Mouse (Mus musculus) kidney, postnatal 4 days (tissue): ENCODE measurements around the gene Hcfc2.

ENCODE experiments used
- DNase-seq, 2 experiments: peaks; one replicate each; pipeline ENCODE4 v3.0.0; 2021; ENCODE audit warnings: mixed read lengths in 2 of 2

The Hcfc2 gene

DNA sequence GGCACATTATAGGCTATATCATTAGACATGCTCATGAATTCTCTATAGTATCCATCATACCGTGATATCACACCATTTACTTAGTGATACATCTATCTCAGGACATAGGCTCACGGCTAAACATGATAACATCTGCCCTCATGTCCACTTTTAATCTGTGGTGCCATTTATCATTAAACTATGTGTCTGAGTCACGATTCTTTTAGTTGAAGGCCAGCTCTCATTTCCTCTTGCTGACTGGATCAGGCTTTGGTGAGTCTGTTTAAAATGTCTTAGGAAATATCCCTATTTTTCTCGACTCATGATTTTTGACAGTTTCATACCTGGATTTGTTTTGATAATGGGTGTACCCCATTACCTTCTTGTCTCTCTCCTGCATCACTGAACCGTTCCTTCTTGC is at the start of gene Hcfc2:
Gene Hcfc2 (plus strand): TSS at position 205 of the 400 bp plus-strand sequence.
- DNase-seq = no peak

DNA sequence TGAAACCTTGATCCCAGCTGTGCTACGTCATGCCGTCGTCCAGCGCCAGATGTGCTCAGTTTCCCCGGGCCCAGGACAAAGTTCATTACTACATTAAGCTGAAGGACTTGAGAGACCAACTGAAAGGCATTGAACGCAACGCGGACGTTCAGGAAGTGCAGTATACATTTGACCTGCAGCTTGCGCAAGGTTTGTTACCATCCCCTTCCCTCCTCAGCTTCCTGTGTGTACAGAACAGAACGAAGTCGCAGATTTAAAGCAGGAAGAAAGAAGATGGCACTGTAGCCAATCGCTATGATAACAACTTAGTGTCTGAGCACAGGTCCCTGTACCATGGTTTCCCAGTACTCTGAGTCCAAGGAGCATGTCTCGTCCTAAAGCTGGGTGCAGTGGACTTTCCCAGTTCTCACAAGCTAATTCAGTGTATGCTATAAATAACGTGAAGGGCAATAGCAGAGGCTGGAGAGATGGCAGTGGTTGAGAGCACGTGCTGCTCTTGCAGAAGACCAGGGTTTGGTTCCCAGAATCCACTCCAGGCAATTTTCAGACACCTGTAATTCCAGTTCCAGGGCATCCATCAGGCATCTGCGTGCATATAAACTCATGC is 48.7 kb upstream of the Hcfc2 start:
- DNase-seq = no peak

DNA sequence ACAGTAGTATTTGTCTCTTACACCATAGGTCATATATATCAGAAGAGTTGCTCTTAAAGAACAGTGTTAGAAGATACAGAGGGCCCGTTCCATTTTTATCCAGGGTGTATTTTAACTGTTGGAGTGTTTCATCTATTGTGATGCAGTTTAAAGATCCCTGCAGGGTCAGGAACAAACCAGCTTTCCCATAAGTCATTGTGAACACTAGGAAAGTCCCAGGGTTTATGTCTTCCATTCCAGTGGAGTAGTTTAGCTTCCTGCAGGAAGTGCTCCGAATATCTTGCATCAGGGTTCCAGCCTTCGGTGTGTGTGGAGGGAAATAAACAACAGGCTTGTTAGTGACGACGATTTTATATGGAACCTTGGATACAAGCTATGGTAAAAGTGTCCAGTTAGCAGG is 44.7 kb upstream of the Hcfc2 start:
- no peak for DNase-seq

DNA sequence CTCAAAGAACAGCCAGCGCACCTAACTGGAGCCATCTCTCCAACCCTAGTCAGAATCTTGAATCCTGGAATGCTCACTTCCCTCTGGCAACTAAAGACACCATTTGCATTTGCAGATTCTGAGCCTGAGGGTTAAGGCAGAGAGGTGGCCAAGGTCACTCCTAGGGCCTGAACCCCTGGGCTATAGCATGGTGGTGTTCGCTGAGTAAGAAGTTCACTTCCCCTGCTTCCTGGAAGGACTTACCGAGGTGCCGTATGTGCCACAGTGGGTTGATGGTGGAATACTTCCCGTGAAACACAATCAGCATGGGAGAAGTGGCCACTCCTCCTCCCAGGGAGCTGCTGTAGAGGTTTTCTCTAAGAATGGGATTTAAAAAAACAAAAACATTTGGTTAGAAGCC is 43.3 kb upstream of the Hcfc2 start:
- DNase-seq = no peak

DNA sequence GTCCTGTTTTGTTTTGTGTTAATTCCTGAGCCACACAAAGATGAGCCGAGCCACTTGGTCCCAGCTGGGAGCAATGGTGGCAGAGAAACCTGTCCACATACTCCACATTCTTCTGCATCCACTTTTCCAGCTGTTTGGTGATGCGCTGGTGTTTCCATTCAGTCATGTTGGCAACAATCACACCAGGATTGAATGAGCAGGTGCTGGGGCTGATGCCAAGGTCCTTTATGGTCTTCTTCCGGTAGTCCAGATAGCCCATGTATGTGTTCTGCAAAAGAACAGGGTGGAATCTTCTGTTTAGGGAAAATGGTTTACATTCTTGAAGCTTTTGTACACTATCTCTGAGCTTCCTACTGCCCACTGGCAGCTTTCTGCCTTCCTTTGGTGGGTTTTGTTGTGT is 41.4 kb upstream of the Hcfc2 start:
- DNase-seq = no peak

DNA sequence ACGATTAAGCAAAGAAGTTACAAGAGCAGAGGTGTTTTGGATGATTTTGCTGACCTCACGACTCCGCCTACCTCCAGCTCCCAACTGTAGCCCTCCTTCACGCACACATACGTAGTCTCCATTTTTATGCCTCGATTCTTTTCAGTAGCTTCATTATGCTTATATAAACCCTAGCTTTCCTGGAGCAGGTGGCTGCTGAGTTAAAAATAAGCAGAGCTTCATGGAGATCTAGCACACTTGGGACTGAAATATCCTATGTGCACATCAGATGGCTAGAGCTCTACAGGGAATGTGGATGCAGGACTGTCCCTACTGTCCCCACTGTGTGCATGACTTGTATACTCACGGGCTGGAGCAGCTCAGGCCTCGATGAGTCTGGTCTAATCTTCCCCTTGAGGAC is 34.1 kb upstream of the Hcfc2 start:
- DNase-seq = no peak

DNA sequence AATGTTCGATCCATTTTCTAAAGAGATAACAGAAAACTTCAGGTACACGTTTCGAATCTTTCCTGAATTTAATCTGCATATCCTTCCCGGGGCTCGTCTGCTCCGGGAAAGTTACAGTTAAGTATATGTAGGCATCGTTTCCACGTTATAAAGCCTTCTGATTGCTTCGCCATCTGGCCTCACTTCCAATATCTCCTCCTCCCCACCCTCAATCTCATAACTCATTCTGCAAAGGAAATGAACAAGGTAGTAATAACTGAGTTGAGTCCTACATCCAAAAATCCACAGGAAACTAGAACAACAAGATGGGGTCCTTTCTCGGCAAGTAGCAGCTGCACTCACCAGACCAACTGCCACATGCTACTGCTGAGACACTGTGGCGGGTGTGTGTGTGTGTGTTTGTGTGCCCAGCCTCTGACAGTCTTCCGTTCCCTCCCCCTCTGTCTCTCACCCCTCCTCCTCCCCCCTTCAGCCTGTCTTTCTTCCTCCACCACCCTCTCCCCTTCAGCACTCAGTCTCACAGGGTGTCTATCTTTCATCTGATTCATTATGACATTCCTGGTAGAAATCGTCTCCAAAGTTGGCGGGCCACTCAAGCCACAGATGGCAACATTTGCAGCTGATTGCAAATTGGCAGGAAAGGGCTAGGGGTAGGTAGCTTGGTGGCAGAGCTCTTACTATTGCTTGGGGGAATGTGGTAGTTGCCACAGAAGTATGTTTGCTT is 33.5 kb upstream of the Hcfc2 start:
- DNase-seq = no peak

DNA sequence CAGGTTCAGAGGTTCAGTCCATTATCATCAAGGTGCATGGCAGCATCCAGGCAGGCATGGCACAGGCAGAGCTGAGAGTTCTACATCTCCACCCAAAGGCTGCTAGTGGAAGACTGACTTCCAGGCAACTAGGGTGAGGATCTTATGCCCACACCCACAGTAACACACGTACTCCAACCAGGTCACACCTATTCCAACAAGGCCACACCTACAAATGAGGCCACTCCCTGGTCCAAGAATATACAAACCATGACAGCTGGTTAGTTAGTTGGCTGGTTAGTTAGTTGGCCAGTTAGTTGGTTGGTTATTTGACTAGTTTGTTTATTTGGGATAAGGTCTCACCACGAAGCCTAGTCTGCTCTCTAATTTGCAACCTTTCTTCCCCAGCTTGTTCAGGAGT is 32.7 kb upstream of the Hcfc2 start:
- DNase-seq = no peak

DNA sequence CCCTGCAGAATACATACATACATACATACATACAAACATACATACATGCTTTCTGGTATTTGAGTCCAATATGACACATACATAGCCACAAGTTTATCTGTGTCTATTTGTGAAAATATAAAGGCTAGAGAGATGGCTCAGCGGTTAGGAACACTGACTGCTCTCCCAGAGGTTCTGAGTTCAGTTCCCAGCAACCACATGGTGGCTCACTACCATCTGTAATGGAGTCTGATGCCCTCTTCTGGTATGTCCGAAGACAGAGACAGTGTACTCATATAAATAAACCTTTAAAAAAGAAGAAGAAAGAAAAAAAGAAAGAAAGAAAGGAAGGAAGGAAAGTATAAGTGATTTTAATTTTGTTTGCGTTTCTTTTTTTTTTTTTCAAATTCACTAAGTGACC is 30.0 kb upstream of the Hcfc2 start:
- no peak for DNase-seq

DNA sequence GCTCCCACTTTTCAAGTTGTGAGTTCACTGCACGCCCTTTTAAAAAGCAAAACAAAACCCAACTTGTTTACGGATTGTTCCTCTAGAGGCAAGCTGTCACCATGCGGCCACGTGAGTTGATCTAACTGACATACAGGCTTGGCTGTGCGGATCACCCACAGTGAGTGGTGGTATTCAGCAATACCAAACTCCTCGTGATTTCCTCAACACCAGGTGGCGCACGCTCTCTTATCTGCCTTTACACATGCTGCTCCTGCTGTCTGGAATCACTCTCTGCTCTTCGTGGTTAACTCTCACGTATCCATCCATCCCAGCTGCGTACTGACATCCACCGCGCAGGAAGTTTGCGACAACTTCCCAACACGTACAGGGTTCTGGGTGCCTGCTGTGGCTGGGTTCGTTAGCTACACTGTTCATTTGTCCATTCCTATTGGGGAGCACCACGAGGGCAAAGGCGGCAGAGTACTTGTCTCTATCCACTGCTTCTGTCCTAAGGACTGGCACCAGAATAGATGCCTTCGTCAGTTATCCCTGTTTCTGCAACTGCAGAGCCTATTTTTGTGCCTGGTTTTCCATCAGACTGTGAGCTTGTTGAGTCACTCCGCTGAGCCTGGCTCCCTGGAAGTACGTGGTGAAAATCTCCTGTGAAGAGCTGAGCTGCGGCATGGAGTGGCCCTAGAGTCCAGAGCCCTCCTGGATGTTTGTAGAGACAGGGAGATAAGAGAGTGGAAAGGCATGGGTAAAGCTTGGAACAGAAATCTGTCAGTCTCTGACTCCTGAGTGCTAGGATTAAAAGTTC is 29.3 kb upstream of the Hcfc2 start:
- DNase-seq = peak; percentile 92 to 93

DNA sequence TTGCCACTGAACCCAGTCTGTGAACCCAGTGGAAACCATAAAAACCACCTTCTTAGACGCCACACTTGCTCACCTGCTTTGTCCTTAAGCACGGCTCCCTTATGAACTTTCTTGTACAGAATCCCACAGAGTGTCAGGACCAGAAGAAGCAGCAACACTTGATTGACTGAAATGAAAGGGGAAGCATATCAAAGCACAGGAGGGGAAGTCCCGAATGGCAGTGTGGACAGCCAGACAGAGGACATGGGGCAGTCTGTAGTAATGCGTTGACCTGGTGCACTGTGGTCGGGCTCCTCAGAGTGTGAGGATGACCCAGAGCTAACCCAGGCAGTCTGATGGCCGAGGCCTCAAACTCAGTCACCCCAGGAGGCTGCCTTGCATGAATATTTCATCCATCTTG is 25.8 kb upstream of the Hcfc2 start:
- DNase-seq = no peak

DNA sequence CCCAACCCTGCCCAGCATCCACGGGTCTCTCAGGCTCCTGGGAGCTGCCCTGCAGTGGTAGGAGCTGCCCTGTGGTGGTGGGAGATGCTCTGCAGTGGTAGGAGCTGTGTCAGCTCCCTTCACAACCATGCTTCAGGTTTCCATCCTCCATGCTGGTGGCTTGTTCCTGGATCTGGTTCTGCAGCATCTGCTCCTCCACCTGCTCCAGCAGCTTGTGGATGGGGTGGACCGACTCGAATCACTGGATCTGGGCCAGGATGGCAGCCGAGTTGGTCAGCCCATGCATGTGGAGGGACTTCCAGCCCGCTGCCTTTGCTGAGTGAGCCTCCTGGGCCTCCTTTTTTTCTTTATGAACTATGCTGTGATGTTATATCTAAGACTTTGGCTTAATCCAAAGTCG is 19.0 kb upstream of the Hcfc2 start:
- DNase-seq = no peak

DNA sequence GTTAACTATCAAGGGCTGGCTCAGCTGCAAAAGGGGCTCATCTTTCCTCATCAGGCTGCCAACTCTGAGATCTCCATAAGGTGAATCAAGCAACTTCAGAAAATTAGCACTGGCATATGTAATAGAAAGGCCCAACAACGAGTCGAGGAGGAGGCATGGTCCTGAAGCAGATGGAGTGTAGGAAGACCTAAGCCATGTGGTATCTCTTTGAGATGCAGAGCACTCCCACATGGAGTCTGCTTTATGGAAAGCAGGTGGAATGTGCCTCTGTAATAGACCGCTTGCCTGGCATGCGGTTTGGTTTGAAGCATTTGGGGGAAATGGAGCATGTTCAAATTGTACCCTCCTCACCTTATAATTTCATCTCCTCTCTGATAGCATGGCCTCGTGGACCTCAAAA is 15.2 kb upstream of the Hcfc2 start:
- DNase-seq = no peak

DNA sequence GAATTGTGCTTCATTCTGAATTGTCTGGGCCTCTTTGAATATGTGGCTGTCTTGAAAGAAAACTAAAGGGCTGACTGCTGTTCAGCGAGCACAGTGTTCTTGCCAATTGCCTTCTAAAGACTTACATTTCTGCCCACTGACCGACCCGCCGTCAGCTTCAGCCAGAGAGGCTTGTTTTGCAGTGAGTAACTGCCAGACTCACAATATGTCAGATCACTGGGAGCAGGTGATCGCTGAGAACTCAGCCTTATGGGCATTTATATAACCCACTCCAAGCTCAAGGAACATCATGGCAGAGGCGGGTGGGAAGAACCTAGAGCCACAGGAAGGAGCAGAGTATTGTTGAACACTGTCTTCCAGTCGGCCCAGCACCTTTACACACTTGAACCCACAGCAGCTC is 14.3 kb upstream of the Hcfc2 start:
- no peak for DNase-seq

DNA sequence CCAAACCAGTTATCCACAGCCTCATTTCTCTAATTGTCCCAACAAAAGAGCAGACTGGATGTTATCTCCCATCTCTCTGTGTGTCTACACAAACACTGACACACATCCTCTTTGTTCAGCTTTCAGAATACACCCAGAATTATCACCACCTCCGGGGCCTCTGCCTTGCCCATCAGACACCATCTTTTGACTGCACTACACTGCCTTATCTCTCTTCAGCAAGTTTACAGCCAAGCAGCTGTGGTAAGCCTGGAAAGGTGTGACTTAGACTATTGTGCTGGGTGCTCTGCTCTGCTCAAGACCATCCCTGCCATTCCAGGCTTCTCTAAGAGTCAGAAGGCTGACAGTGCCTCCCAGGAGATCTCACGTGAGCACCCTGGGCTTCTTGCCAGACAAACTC is 10.5 kb upstream of the Hcfc2 start:
- DNase-seq = no peak

DNA sequence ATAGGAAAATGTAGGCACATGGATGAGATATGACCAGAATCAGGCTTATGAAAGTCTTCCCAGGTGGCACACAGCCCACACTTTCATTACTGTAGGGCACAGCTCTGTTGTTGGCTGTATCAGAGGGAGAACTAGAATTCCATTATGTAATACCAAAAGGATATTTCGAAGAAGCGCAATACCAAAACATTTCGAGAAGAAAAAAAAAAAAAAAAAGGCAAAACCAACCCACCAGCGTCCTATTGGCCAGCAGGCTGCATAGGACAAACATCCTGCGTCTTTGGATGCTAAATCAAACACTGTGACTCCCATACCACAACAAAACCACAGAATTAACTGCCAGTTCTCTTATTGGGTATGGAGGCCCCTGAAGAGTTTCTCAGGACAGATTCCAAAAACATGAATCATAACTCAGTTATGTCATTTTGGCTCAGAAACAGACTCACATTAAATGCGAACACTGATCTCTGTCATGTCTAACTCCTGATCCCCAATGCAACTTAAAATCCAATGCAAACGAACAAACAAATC is 6.2 kb upstream of the Hcfc2 start:
- DNase-seq = no peak

DNA sequence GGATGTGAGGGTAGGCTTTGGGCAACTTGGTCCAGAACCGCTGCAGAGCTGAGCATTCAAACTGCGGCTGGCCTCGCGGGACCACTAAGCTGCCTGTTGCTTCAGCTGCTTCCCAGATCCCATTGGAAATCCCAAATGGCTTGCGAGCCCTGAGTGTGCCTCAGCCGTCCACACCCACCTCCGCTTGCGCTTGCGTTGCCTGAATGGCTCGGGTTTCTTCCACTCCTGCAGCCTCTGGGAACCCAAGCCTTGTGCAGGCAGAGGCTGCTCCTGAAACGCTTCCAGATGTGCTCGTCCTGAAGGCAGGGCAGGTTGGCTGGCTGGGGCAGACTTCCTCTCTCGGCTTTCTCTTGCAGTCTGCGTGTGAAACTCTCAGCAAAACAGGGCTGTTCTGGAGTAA is 5.5 kb upstream of the Hcfc2 start, which contains the start of gene Glt8d2:
Gene Glt8d2 (minus strand): TSS at position 157 of the 400 bp plus-strand sequence.
- peak; percentile 62 to 73 for DNase-seq

DNA sequence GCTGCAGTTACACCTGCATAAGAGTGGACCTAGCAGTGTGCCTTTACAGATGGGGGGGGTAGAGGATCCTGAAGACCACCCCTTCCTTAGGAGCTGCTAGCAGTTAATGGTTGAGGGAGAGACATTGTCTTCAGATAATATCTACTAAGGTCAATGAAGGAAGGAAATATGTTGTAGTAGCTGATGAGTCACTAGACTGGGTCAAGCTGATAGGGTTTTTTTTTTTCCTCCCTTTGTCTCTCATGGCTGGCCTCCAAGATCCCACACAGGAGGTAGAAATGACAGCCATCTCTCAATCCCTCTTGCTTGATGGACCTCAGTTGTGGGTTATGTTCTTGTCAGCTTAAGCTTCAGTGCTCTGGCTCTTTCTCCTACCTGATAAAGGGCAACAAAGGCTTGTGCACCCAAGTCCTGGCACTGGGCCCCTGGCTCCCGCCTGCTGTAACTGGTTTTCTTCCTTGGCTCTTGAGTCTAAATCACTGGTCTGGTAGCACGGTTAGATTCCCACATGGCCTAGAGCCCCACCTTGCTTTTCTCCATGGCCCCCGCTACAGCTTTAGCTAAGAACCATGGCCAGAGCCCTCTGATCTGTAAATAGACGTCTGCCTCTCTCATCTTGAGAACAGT is 606 bp downstream of the Hcfc2 start:
- peak in 1 of 2 experiments; percentile 4 for DNase-seq

DNA sequence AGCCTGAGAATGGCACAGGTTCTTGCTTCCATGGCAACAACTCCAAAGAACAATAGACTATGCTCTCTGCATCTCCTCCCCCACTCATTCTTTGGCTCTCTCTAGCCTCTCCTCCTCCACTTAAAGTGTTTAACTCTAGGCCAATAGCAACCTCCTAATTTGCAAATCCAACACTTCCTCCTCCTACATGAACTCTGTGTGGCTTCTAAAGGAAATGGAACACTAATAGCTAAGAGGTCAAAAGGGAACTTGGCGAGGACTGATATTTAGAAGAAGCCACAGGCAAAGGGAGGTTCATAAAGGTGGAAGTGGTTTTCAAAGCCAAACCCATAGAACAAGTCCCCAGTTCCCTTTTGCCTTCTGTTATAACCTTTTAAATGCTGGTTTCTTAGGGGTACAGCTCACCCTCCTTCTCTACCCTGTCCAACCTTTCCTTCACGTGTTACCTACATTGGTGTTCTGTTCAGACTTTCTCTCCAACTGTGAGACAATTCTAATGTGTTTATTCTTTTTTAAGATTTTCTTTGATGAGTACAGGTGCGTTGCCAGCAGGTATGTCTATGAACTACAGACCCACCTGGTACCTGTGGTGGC is 1.4 kb downstream of the Hcfc2 start:
- no peak for DNase-seq

DNA sequence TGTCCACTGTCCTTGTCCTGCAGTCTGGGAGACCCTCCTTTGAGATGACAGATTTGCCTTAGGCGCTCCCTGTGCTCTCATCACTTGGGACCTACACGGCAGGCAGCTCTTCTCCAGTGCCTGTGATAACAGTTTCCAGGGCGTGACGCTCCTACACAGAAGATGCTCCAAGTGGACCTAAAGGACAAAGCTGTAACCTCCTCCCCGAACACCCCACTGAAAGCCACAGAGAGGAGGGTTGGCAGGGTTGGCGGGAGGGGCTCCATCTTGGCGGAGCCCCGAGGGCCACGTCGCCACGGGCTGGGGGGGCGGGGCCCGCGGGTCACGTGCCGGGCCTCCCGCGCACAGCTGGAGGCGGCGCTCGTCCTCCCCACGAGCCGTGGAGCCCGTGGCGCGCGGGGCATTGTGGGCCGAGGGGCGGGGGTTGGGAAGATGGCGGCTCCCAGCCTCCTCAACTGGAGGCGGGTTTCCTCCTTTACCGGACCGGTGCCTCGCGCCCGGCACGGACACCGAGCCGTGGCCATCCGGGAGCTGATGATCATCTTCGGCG is 2.8 kb downstream of the Hcfc2 start:
- DNase-seq = peak; percentile 93 to 95

DNA sequence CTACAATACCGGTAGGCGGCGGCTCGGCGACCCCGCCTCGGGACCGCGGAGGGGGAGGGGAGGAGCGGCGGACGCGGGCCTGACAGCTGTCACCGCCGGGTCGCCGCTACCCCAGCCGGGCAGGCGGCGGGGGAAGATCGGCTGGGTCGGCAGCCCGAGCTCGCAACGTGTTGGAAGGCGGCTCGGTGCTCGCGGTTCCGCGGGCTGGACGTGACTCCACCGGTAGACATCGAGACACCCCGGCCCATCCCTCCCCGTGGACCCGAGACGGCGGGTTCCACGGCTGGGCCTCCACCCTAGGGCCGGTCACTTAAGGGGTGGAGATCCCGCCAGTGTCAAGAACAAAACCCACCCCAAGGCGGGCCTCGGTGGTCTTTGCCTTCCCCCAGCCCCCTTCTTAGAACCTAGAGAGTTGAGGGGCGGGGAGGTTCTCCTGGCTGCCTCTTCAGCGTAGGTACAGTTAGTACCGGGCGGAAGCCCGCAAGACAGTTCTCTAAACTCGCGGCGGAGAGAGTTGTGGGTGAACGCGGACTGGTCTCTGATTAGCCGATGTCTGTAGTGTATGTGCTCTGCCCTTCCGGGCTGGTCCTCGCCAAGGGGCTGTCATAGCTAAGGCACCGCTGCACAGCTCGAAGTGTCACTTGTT is 3.5 kb downstream of the Hcfc2 start:
- peak; percentile 22 to 53 for DNase-seq

DNA sequence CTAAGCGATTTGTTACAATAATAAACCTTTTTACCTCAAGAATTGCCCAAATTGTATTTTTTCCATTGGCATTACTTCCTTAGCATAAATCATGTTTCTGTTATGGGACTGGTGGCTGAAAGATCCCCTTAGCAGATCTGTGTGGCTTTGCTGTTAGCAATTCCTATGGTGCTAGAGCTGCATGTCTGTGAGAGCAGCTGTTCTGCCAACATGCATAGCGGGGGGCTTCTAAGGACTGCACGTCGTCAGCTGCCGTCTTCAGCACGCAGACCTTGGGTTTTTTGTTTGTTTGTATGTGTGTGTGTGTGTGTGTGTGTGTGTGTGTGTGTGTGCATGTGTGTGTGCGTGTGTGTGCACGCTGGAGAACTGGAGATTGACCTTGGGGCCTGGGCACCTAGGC is 45.4 kb downstream of the Hcfc2 start:
- no peak for DNase-seq
